Mouse (Mus musculus) kidney, postnatal 14 days (tissue): Measurements from ENCODE around the gene Rin3.
A peak's percentile ranks its signal among the peaks of the same experiment; 100 is the strongest.

Source experiments
- DNase-seq: peaks from one replicate; pipeline ENCODE4 v3.0.0; 2022; ENCODE audit warnings: mixed read lengths

Gene Rin3

DNA sequence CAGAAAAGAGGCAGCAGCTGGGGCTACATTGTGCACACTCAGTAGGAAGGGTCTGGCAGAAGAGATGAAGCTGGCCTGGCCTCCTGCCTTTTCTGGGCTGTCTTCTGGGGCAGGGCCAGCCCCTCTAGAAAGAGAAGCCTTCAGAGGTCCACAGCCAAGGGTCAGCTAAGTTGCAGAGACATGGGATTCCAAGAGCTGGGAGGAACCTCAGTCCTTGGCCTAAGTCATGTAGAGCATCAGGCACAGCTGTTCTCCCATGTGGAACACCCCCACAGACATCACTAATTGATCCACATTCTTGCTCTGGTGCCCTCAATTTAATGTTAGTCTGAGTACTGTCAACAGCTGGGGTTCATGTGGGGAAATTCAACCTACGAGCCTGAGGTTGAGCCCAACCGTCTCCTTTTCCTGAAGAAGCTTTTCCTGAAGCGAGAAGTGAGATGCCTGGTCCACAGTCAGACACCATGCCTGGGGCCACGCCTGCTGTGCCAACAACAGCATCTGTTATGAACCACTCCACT lies 20.0 kb downstream of the Rin3 start:
- DNase-seq = peak; percentile 83

DNA sequence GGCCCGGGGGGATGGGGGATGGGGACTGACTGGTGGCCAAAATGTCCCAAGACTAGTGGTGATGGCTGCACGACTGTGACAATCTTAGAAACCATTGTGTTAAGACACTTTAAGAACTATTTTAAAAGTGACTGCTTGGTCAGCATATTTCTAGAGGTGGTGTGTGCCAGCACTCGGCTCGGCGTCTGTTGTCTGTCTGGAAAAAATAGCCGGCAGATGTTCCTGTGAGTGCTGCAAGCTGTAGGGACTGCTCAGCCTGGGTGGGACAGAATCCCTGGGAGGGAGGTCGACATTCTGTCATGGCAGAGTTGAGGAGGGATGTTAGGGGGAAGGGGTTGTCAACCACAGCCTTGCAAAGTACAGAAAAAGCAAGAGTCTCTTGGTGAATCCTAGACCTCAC lies 21.0 kb downstream of the Rin3 start:
- no peak for DNase-seq

DNA sequence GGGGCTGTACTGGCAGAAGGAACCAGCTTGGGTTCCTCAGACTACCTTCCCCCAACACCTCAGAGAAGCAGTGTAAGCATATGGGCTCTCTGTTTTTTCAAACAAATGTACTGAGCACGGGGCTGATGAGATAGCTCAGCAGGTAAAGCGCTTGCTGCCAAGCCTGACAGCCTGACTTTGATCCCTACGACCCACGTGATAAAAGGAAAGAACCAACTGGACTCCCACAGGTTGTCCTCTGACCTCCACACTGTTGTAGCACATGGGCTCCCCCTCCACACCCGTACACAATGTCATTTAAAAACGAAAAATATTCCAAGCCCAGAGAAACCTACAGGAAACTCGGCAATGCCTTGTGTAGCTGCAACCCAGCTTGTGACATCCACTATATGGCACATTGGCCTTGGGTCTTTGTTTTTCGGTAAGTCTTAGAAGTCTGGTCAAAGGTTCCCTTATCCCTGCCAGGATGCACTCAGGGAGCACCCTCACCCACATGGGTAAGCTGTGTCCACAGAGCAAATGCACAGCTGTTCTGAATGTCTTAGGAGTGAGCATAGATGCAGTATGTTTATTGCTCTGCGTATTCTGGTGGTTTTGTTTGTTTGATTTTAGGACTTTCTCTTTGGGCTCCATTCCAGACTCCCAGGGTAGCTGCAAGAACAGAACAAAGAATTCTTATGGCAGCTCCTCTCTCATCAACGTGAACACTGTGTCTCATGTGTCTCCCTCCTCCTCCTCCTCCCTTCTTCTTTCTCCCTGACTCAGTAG lies 22.4 kb downstream of the Rin3 start:
- peak; percentile 66 for DNase-seq

DNA sequence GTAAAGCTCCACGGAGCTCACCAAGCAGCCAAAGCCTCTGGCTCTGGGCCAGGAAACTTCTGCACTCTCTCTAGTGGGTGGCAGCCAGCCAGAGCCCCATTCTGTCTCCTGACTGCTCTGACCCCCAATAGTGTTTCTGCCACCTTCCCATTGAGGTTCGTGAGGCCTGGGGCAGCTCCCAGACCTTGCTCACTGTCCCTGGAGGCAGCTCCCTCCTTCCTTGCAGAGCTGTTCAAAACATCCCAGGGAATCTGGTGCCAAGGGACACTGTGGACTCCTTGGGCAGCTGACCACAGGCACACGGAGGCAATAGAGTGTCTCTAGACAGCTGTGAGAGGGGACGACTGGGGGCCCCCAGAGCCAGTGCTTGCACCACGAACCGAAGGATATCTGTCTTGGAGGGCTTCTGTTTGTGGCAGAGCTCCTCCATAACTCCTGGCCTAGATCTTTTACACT lies 25.2 kb downstream of the Rin3 start:
- peak; percentile 85 for DNase-seq

DNA sequence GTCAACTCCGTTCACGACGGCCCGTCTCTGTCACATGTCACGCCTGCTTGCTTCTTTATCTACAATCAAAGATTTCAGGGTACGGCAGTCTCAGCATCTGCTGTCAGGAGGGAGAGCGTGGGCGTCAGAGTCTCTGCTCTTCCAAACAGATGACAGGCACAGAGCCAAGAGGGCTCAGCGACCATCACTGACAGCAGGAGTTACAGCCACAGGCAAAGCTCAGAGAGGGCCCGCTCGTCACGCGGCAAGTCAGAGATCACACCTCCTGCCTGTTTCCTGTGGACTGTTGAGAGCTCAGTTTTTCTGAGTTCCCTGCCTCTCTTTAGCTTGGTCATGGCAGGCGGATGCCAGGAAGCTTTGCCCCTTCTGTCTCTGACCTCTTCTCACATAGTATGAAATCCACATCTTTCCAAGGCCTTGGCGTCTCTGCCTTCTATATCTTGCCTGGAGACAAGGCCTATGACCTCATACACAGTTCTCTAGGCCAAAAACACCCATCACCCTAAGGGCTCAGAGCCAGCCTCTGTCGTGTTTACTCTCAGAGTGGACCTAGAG lies 25.7 kb downstream of the Rin3 start:
- peak; percentile 76 for DNase-seq

DNA sequence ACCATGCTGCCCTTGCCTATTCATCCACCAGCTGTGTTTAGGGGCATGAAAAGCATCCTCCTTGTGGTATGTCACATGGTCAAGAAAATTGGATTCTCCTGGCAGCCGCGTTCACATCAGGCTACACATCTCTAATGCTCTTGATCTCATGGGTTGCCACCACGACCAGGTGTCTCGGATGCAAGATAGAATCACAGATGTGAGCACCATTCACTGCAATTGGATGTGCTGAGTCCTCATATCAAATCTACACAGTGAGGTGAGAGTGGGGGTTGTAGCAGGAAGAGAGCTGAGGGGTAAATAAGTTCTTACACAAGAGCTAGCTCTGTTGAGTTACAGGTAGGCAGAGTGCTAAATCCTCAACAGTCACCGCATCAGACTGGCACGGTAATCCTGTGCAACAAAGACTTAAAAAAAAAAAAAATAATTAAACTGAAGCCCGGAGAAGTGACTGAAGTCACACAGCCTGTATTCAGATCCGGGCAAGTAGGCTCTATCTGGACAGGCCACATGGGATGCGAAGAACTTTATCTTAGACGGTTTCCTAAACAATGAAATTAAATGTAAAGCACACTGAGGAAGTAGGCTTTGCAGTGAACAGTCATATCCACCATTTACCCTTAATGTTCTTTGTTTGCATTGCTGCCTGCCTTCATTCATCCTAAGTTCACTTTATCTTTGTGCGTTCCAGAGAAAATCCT lies 26.4 kb downstream of the Rin3 start:
- no peak for DNase-seq

DNA sequence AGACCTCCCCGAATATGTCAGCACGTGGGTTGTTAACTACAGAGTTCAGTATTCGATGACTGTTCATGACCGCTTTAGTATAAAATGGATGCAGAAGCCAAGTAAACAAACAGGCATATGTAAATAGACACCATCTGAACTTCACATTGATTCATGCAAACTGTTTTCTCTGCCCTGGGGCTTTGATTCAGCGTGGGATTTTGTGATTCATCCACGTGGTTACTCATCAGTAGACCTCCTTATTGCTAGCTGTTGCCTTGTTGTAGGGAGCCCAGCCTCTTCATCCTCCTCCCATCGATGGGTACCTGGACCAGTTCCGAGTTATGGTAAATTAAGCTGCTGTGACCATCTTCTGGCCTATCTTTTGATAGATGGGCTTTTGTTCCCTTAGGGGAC lies 26.9 kb downstream of the Rin3 start:
- DNase-seq = no peak

DNA sequence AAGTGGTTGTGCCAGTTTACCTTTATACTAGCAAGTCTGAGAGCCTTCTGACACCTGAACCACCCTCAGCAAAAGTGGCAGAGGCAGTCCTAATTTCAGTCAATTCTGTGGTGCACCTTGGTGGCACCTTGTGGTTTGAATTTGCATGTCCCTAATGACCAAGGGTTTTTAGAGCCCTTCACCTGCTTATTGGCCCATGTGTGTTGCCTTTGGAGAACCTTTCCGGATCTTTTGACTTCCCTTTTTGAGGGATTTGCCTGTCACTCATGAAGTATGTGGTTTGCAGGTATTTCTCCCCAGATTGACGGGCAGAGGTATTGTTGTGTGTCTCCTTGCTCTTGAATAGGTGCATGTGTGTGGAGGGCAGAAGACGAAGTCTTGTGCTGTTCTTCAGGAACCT lies 27.4 kb downstream of the Rin3 start:
- no peak for DNase-seq

DNA sequence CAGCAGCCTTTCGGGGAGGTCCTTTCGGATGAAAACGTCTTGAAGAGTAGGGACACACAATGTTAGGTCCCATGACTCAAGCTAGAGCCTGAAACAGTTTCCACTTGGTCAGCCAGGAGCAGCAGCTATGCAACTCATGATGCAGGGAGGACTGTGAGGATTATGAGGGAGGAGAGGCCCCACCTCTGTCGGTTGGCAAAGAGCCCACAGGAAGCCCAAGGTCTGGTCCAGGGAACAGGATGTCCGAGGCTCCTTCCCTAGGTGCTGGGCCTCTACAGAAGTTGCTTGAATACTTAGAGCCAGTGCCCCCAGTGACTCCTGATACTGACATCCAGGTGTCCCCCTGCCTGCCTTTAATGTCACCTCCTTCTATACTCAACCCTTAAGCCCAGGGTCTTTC lies 28.6 kb downstream of the Rin3 start:
- DNase-seq = no peak

DNA sequence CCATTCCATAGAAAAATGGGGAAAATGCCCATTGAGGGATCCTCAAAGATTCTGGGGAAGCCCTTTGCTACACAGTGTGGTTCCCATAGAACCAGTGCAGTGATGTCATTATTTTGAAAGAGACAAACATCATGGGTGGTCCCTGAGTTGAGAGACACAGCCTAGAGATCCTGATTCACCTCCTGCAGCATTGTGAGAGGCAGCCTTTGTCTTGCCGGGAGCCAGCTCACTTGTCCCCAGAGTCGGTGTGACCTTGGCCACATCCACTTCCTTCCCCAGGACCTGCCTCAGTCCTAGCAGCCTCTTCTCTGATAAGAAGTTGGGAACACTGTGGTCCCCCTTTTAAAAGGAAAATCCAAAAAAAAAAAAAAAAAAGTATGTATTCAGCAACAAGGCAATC lies 36.3 kb downstream of the Rin3 start:
- peak; percentile 50 for DNase-seq

DNA sequence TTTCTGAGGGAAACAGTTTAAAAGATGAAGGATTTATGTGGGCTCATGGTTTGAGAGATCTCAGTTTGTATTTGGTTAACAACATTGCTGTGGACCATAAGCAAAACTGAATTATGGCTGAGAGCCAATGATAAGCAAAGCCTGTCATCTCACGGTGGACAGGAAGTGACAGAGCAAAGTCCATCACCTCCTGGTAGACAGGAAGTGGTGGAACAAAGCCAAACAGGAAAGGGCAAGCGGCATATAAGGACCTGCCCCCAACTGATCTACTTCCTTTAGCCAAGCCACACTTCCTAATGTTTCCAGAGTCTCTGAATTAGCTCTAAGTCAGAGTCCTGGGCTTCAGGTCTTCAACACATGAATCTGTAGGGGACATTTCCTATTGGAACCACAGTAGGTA lies 37.1 kb downstream of the Rin3 start:
- peak; percentile 70 for DNase-seq

DNA sequence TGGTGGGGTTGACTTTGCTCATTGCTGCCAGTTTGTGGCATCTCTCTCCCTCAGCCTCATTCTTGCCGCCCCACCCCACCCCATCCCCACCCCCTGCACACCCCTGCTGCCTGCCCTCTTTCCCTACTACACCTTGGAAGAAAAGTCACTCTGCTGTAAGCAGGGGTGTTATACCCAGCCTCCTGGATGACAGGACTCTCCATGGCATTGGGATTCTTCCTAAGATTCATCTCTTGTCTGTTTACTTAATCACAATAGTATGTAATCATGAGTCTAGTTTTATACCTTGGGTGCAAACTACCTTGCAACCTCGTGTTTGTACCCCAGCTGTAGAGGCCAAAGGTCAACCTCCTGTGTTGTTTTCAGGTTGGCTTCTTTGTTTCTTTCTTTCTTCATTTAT lies 37.5 kb downstream of the Rin3 start:
- no peak for DNase-seq

DNA sequence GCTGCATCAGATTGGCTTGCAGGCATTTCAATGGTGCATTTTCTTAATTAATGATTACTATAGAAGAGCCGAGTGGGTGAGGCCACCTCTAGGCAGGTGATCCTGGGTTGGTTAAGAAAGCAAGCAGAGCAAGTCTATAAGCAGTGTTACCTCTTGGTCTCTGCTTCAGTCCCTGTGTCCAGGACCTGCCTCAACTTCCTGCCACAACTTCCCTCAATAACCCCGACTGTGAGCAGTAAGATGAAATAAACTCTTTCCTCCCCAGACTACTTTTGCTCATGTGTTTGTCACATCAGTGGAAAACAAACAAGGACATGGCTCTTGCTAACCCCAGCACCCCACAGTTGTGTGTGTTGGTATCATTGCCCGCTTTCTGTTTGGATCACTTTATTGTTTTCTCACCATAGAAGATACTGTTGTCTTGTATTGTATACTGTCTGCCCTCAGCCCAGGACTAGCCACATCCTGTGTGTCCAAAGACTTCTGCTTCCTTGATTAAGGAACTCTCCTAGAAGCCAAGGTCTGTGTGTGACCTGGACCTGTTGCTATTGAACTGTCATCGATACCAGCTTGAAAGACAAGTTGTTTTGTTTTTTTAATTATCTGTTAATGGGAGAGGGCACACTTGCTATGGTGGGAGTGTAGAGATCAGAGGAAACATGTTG lies 38.3 kb downstream of the Rin3 start:
- no peak for DNase-seq

DNA sequence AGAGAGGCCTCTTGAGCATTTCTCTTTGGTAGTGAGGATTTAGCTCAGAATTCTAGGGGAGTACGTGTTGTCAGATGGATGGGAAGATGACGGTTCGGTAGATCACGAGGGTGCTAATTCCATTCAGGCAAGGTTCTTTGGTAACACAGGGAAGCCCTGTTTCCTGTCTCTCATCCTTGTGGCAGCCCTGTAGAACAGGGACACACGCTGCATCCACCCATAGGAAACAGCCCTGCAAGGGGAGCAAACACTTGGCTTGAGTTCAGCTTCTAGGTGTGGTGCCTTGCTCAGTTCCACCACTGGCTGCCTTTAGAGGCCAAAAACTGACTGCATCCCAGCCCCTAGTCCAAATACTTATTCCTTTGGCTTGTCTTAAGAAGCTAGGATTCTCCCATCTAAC lies 39.0 kb downstream of the Rin3 start:
- peak; percentile 62 for DNase-seq

DNA sequence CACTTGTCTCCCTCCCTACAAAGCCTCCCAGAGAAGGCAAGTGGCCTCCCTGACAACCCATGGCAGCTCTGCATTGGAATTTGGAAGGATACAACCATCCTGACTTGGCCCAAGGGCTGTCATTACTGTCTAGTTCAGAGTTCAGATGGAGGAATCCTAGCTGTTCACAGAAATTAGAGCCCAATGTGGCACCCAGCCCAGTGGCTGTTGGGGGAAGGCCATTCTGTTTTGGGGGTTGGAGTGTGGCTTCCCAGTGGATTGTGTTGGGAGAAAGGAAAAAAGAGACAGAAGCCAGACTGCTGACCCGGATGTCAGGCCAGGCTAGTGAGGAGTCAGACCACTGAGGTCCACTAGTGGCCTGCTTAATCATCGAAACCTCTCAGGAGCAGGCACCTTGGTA lies 40.5 kb downstream of the Rin3 start:
- DNase-seq = peak; percentile 69

DNA sequence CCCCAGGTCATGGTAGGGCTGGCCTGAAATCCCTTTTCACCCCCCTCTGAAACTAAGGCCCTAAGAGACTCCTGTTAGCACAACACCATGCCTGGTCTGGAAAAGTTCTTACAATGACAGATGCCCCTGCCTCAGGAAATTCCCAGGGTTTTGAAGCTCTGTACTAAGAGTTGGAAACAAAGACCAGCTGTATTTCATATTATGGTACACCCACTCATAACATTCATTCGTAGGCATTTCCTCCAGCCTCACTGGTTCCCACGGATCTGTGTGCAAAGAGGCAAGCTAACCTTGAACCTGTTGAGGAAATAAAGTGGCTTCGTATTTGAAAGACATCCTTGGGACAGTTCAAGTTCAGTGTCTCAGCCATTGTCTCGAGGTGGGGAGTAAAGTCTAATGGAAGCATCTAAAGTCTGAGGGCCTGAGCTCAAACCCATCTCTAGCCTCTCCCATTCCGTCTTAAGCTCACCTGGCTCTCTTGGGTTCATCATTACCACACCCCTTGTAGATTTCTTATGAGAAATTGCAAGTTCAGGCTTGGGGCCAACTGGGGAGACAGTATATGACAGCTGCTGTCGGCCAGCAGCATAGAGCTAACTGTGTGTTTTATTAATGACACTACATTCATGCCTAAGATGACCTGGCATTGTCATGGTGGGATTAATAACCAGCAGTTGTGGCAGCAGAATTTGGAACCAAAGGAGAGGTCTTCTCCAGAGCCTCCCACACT lies 41.5 kb downstream of the Rin3 start:
- DNase-seq = peak; percentile 31

DNA sequence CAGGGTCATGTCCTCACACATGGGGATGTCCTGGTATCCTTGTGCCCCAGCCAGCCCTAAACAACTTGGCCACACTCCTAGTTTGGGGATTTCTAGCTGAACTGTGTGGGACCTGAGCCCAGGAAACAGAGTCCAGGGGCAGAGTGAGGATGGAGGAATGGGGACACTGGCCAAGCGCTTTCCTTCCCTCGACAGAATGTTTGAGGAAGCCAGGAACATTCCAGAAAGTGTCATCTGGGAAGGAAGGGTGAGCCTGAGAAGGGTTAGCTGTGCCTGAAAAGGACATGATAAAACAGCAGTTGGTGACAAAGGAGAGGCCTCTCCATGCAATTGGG lies 42.0 kb downstream of the Rin3 start:
- DNase-seq = peak; percentile 31

DNA sequence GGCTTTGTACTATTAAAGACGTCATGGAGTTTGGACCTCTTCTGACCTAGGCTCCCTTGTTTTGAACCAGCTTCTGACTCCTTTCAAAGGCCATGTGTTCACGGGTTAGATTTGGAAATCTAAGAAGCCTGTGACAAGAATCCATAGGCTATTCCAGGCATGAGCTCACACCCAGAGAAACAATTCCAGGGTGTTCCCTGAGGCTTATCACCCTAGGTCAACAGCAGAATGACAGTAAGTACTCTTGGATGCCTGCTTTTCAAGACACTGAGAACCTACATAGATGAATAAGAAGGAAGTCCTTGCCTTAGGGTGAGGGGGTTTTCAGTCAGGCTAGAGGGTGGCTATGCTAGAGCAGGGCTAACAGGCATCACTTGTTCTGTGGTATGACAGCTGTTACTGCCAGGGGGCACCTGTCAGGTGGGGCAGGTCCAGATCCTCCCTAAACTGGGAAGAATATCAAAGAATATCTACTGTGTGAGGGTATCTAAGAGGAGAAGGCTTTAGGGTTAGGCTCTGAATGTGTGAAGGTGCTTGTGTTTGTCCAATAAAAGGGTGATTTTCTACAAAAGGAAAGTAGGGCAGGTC lies 44.0 kb downstream of the Rin3 start:
- no peak for DNase-seq

DNA sequence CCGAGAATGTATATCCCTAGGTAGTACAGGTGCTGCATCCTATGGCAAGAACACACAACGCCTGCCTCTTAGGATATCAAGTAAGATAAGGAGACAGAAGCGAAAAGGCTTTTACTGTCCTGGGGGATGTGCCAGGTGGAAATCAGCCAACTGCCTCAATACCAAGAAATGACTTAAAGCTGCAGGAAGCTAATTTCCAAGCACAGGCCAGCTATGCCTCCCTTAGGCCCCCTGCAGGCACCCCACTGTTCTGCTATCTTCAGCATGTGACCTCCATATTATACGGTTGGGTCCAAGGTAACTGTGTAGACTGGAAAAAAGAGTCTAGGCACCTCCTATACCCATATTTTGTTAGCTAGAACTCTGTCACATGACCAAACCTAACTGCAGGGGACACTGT lies 44.7 kb downstream of the Rin3 start:
- peak; percentile 66 for DNase-seq

DNA sequence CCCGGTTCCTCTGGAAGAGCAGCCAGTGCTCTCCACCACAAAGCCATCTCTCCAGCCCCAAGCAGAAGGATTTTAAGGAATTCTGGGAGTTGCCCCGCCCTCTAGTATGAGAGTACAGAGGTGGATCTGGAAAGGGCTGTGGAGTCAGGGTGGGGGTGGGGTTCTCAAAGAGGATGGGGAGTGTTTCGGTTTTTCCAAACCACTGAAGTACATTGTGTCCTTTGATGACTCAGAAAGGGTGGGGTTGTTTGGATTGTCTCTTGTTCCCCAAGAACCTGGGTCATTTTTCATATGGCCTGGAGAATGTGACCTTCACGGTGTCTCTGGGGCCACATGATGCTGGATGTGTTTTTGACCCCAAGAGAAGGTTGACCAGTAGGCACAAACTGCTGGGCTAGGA lies 45.2 kb downstream of the Rin3 start:
- DNase-seq = no peak

DNA sequence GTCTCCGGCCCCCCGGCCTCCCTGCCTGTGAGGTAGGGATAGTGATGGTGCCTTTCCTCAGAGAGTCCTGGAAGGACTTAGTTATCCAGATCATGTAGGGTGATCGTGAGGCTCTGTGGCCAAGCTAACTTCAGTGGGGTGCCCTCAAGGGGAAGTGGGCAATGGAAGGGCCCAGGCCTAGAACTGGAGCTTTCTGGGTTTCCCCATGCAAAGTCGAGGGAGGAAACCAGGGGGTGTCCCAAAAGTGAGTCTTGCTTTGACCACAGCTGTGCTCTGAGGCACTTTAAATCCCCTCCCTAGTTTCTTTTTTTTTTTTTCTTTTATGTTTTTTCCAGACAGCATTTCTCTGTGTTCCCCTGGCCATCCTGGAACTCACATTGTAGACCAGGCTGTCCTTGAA lies 47.3 kb downstream of the Rin3 start:
- no peak for DNase-seq

DNA sequence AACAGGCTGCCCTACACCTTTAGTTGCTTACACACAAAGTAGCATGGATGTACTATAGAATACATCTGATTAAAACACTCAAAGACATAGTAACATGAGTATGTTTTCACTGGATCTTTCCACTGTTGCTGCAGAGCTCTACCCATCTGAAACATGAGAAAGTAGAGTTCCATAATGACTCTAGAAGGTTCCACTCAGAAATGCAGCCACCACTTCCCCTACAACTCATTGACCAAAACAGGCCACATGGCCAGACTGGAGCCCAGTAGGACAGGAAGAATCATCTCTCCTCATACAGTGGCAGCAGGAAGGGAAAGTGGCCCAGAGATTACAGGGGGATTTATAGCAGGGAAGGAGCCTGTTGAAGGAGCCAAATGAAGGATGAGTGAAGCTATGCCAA lies 47.9 kb downstream of the Rin3 start:
- DNase-seq = no peak

DNA sequence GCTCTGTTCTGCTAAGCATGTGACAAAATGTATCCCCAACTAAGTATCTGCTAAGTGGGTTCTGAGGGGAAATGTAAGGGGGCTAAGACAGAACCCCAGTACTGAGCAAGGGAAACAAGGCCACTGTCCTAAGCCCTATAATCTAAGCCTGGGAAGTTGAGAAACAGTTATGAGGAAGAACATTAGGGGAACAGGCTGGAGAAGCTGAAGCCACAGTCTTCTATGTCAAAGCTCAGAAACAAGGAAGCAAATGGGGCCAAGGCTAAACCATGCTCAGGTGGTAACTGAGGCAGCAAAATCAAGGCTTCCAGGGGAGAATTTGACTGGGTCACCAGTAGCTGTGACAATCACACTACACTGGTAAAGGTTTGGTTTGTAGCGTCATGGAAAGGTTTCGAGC lies 50.3 kb downstream of the Rin3 start:
- no peak for DNase-seq
